Mouse (Mus musculus) R1 (cell line): ENCODE data around the gene Gkap1.

Experiments
- DNase-seq: peaks from one replicate; pipeline ENCODE4 v3.0.0-alpha.2; 2018; ENCODE audit warnings: low read depth, low spot score

Gene Gkap1

GRCm38 (mm10) chr13:58275599-58275998 is at the start of gene Gkap1:
Gkap1 (minus strand) TSS chr13:58275699.
- no peak for DNase-seq

DNA sequence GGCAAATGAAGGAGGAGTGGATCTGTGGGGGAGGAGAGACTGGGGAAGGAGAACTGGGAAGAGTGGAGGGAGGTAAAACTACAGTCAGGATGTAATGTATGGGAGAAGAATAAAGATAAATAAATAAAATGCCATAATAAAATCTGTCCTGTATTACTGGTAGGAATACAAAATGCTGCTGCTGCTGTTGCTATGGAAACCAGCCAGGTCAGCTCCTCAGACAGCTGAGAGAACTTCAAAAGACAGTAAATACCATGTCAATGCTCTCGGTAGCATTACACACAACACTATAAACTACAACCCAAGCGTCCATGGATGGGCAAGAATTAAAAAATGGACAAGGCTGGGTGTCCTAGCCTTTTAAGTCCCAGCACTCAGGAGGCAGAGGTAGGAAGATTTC is 42.3 kb upstream of the Gkap1 start:
- no peak for DNase-seq

DNA sequence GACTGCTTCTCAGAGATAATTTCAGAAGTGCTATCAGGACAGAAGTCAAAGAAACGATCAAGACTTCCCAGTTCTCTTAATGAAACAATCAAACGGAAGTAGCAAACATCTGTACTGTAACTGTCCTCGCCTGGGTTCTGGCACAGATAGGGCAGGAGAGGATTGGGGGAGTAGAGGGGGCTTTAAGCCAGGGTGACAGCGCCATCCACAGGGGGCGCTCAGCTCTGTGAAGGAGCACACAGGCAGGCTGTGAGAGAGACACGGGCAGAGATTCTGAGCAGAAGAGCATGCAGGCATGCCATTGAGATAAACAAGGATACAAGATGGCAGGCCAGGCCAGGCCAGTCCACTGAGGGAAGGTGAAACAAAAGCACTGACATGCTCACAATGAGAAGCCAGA is 39.5 kb upstream of the Gkap1 start:
- peak; percentile 23 for DNase-seq

DNA sequence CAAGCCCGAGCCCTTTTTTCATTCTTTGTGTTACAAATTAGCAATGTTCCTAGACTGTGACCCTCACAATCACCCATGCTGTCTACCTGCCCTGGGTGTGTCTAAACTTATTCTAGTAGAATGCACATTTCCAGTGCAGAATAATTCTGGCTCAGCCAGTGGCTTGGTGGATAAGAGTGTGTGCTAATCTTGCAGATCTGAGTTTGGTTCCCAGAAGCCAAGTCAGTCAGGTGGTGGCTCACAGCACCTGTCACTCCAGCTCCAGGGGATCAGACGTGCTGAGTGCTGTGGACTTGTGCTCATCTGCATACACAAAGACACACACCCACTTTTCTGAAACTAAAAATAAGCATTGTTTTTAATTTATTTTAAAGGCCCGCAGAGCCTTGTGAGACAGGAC is 38.3 kb upstream of the Gkap1 start:
- DNase-seq, result peak; percentile 75

DNA sequence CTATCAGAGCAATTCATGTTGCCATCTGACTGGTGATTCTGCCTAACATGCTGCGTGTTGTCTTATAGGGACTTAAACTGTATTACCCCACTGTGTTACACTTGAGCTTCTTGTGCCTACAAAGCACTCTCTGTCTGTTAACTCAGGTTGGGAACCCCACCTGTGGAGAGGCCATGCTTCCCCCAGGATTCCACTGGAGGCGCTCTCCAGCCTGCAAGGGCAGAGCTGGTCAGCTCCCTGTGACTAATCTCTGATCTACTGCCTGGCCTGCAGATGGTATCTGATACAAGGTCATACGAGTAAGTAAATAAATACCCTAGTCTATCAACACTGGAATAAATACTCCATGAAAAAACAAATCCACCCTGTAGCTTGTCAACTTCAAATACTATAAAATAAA is 35.9 kb upstream of the Gkap1 start:
- peak; percentile 59 for DNase-seq

DNA sequence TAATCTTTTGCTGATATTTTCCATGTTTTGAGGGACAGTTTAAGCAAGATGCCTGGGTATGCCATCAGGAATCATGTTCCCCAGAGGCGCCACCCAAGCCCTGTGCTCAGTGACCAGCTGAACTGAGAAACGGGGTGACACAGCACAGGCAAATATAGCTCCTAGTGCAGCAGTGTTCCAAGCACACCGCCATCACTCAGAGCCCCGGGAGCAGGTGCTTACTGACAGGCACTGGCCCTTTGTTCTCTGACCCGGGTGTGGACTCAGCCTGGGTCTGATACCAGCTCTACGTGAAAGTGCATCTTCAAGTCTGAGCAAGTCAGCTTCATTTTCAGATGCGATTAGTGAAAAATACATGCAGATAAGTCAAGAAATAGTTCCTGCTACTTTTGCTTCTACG is 34.0 kb upstream of the Gkap1 start:
- DNase-seq, result no peak

DNA sequence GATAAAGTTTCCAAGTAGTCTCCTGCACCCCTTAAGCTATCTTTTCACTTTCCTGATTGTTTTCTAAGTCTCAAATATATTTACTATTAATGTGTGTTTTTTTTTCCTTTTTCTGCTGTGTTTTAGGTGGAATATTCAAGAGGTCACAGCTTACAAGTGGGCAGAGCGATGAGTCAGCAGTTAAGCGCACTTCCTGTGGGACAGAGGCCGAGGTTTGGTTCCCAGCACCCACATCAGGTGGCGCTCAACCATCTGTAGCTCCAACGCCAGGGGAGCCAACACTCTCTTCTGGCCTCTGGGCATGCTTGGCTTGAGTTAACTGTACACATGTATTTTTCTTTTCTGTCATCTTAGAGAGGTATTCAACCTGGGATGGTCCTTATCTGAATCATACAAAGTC is 32.0 kb upstream of the Gkap1 start:
- DNase-seq, result peak; percentile 67

DNA sequence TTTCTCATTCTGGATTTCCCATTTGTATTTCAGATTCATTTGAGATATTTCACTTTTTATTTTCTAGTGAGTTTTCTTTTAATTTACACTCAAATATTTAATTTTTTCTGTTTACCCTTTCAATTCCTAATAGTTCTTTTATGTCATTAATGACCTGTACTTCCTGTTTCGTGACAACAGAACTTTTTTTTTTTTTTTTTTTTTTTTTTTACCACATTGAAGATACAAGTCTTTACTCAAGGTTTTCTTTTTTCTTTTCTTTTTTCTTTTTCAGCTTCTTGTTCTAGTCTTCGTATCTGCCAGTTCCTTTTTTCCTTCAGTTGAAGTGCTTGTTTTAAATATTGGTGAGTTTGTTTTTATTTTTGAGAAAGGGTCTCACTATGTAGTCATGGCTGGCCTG is 29.7 kb upstream of the Gkap1 start:
- no peak for DNase-seq

DNA sequence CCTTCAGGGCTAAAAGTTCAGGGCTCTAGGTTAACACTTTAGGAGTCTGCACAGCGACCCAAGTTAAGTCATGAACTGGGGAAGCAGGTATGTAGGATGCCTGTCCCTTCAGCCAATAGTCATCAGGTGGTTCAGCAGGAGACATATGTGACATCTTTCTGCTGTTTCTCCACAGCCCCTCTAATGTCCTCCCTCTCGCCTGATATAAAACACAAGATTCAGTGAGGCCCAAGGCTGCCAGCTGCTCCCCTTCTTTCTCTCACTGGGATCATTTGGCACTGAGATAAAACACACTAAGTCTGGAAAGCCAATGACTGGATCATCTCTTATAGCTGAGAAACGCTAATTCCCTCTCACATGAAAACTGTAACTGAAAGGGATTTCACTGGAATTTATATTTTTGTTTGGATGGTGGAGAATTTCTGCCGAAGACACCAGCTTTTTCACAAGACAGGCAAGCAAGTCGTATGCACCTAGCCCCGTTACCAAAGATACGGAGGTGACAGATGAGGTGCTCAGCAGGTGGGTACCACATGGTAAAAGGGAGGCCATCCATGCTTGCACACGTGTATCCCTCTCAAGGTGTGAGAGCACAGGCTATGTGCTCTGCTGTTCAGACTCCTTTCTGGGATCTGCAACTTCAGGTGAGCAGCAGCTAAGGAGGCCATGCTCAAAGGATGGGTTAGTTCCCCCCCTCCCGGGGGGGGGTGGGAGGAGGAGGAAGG is 27.1 kb upstream of the Gkap1 start:
- DNase-seq, result no peak

- DNase-seq, result no peak
Observed at GRCm38 (mm10) chr13:58301961-58302360, 26.5 kb upstream of the Gkap1 start.

- peak; percentile 96 for DNase-seq
Observed at GRCm38 (mm10) chr13:58298756-58299155, 23.3 kb upstream of the Gkap1 start.

DNA sequence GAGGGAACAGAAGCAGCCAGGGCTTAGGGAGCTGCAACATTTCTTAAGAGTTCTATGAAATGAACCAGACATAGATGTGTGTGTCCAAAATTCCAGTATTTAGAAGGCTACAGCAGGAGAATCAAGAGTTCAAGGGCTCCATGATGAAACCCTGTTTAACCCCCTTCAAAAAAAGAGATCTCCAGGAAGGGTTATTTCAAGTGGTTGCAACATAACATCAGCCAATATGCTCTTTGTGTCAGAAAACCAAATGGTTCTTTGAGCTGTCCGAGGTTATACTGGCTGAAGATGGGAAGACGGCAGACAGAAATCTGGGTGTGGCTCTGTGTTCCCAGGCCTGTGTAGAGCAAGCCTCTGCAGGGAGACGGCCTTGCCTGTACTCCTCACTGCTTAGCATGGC is 20.1 kb upstream of the Gkap1 start:
- DNase-seq, result no peak

GRCm38 (mm10) chr13:58292811-58293210 is 17.3 kb upstream of the Gkap1 start:
- DNase-seq, result no peak

DNA sequence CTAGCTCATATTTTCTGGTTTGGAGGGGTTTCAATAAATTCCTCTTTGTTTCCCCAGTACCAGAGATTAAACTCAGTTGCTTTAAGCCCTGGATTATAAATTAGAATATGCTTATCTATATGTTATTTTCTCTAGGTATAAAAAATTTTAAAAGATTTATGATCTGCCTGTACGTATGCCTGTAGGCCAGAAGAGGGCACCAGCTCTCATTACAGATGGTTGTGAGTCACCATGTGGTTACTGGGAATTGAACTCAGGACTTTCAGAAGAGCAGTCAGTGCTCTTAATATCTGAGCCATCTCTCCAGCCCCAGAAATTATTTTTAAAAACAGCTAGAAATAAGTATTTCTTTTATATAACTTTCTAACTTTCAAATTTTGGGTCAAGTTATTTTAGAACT is 13.8 kb upstream of the Gkap1 start:
- DNase-seq, result no peak

GRCm38 (mm10) chr13:58287822-58288221 is 12.3 kb upstream of the Gkap1 start:
- DNase-seq, result peak; percentile 84

GRCm38 (mm10) chr13:58283466-58283865 is 8.0 kb upstream of the Gkap1 start:
- DNase-seq, result no peak

- peak; percentile 44 for DNase-seq
Observed at GRCm38 (mm10) chr13:58281936-58282335, 6.4 kb upstream of the Gkap1 start.

DNA sequence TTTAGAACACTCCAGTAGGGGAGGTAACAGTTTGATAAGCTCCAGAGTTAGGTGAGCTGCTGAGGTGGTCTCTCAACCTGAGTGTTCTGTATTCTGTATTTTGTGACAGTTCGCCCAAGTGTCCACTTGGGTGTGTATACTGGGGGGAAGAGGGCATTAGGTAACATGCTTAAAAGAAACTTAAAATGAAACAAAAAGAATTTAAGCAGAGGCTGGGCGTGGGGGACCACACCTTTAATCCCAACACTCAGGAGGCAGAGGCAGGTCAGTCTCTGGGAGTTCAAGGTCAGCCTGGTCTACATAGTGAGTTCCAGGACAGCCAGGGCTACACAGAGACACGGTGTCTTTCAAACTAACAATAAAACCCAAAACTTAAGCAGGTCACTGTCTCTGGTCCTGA is 5.0 kb upstream of the Gkap1 start:
- DNase-seq, result peak; percentile 70

DNA sequence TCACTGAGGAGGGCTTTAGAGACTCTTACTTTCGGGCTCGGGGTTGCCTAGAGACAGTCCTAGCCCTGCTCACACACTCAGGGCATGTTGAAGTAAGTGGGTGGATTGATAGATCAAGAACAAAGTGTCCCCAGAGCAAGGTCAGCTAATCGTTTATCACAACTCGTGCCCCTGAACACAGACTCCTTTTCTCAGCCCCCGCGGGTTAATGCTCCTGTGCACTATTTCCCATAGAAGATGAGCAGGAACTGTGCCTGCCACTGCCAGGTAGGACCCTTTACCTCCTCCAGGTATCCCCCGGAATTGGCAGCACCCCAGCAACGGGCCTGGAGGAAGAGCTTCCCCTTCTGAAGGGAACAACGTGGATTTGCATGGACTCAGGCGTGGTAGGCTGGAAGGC is 757 bp upstream of the Gkap1 start:
- DNase-seq, result no peak

DNA sequence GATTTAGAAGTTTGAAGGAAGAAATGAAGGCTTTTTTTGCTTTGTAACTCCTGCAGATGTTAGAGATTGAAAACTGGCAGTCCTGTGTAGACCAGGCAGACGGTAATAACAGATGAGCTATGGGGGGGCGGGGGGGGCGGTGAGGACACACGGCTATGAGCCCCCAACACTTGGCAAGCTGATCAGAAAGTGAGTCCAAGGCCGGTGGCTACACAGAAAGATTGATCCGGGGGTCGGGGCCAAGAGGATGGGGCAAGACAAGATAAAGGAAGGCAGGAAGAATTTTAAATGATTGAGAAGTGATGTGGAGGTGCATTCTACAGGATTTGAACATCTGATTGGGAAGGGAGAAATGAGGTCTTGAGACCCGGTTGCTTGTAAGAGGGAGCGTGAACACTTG is 423 bp downstream of the Gkap1 start:
- DNase-seq, result no peak

DNA sequence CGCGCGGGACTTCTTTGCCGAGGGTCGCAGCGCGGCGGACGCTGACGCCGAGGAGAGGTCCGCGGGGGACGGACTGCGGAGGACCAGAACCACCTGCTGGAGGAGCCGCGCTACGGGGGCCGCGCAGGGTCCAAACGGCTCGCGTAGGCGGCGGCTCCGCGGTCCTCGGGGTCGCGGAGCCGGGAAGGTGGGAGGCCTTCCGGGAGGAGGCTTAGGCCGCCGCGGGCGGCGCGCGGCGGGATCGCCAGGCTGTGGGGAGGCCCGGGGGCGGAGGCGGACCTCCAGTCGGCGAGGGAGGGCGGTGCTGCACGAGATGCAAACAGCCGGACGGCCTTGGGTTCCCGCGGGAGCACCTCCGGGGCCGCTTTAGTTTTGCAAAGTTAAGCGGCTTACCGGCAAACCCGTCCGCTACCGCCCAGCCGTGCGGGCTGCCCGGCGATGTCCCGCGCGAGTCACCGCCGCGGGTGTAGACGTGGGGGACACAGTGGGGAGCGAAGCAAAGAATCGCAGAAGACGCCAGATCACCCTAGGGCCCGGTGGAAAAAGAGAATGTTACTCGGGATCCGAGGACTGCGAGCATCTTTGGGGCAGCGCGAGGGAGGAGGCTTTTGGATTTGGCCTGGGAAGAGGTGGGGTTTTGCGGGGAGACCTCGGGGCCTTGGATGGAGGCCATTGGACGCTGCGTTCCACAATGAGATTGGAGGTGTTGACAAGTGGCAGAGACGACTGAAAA is 1.1 kb downstream of the Gkap1 start:
- DNase-seq, result peak; percentile 76

- peak; percentile 70 for DNase-seq
Observed at GRCm38 (mm10) chr13:58273411-58274258, 1.9 kb downstream of the Gkap1 start.
